Mouse (Mus musculus): ENCODE results near the gene Atg5. TPM values are rescaled to one million over a fixed set of nuclear protein-coding genes. Genes with fewer than 3 reads are reported as not detected.

The Atg5 gene
- polyA plus RNA-seq, 1 experiment from 2014 or later = 56.1 TPM

GRCm38 (mm10) chr10:44357316-44357715 lies 89.2 kb downstream of the Atg5 start:
- 53% methylated on average over 13 of the region's 13 CpGs for WGBS
- 0 out of 2 replicates have a peak, but pooled peaks cover 2% of the 10 kb centered on the region for H3K4me1 ChIP-seq (replicated peaks; ENCODE audit: control insufficient read depth, insufficient read depth, low read length)
- no peak for ATAC-seq
- H3K9ac ChIP-seq (replicated peaks; ENCODE audit: low read depth, low read length) = no peak overlapping the region
- no peaks in the 10 kb centered on the region for H3K9me3 ChIP-seq (ENCODE audit: control insufficient read depth, low read length)
- no peak overlapping the region for H3K4me3 ChIP-seq (replicated peaks; ENCODE audit: low read length)
- no peaks in the 10 kb centered on the region for H3K27me3 ChIP-seq (replicated peaks; ENCODE audit: control insufficient read depth, insufficient read depth, low read length)
- H3K27ac ChIP-seq (ENCODE audit: low read length) = no peak overlapping the region
- H3K36me3 ChIP-seq (ENCODE audit: control insufficient read depth, insufficient read depth) = no peaks in the 10 kb centered on the region
- H3K4me2 ChIP-seq (ENCODE audit: low read length) = no peak overlapping the region

DNA sequence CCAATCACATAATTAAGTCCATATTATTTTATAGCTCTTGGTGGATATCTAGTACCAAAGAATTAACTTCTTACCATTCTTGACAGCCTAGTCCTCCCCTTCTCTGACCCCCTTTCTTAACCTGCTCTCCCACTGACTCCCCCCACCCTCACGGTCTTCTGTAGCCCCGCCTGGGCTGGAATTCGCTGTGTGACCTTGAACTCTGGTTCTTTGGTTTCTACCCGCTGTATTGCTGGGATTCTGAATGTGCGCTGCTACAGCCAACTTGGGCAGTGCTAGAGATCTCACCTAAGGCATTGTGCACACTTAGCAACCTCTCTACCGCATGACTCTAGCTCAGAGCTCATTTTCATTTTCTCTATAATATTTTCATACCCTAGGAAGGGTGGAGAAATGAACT lies 90.7 kb downstream of the Atg5 start:
- H3K4me3 ChIP-seq (replicated peaks; ENCODE audit: low read length) = no peak overlapping the region
- no peak for ATAC-seq
- no peak overlapping the region for H3K27ac ChIP-seq (ENCODE audit: low read length)
- H3K9me3 ChIP-seq (ENCODE audit: control insufficient read depth, low read length) = no peaks in the 10 kb centered on the region
- no peaks in the 10 kb centered on the region for H3K36me3 ChIP-seq (ENCODE audit: control insufficient read depth, insufficient read depth)
- 0 out of 2 replicates have a peak, but pooled peaks cover 2% of the 10 kb centered on the region for H3K4me1 ChIP-seq (replicated peaks; ENCODE audit: control insufficient read depth, insufficient read depth, low read length)
- no peak overlapping the region for H3K4me2 ChIP-seq (ENCODE audit: low read length)
- H3K27me3 ChIP-seq (replicated peaks; ENCODE audit: control insufficient read depth, insufficient read depth, low read length) = no peaks in the 10 kb centered on the region
- no peak overlapping the region for H3K9ac ChIP-seq (replicated peaks; ENCODE audit: low read depth, low read length)
- WGBS = 91% methylated on average over 6 of the region's 6 CpGs

DNA sequence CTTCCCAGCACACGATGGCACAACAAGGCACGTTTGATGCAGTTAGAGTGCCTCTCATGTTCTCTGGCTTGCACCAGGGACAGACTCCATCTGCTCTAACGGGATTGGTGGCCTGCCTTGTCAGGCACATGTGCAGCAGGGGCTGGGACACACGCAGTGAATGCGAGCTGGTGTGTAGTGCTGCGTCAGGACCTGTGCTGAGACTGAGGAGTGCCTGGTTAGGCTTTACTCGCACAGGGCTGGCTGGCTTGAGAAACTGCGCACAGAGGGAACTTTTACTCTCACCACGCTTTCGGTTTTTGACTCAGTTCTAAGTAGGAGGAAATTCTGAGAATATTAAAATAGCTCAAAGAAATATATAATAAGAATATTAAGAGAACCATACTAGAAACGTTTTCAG lies 92.5 kb downstream of the Atg5 start:
- no peaks in the 10 kb centered on the region for H3K27me3 ChIP-seq (replicated peaks; ENCODE audit: control insufficient read depth, insufficient read depth, low read length)
- H3K9ac ChIP-seq (replicated peaks; ENCODE audit: low read depth, low read length) = no peak overlapping the region
- WGBS = 78% methylated on average over 11 of the region's 11 CpGs
- H3K4me2 ChIP-seq (ENCODE audit: low read length) = no peak overlapping the region
- H3K27ac ChIP-seq (ENCODE audit: low read length) = no peak overlapping the region
- 0 out of 2 replicates have a peak, but pooled peaks cover 2% of the 10 kb centered on the region for H3K4me1 ChIP-seq (replicated peaks; ENCODE audit: control insufficient read depth, insufficient read depth, low read length)
- no peaks in the 10 kb centered on the region for H3K9me3 ChIP-seq (ENCODE audit: control insufficient read depth, low read length)
- no peaks in the 10 kb centered on the region for H3K36me3 ChIP-seq (ENCODE audit: control insufficient read depth, insufficient read depth)
- peak; percentile 73 for ATAC-seq
- no peak overlapping the region for H3K4me3 ChIP-seq (replicated peaks; ENCODE audit: low read length)

DNA sequence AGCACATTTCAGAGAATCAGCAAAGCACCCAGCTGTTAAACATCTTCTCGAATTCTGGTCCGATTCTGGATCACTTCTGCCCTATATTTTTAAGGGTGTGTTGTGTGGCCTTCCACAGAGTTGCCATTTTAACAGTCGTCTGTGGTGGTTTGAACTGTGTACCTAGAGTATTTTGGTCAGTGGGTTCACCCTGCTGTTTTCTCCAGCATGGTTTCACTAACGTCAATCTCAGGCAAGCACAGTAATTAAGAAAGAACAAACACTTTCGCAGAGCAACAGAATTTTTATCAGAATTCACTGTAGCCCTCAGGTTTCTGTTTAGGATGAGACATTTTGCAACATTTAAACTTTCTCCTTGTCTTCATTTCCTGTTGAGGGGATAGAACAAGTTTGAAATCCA lies 94.3 kb downstream of the Atg5 start:
- no peaks in the 10 kb centered on the region for H3K27me3 ChIP-seq (replicated peaks; ENCODE audit: control insufficient read depth, insufficient read depth, low read length)
- no peak overlapping the region for H3K27ac ChIP-seq (ENCODE audit: low read length)
- no peaks in the 10 kb centered on the region for H3K36me3 ChIP-seq (ENCODE audit: control insufficient read depth, insufficient read depth)
- no peak overlapping the region for H3K4me2 ChIP-seq (ENCODE audit: low read length)
- no peaks in the 10 kb centered on the region for H3K9me3 ChIP-seq (ENCODE audit: control insufficient read depth, low read length)
- ATAC-seq = no peak
- H3K4me1 ChIP-seq (replicated peaks; ENCODE audit: control insufficient read depth, insufficient read depth, low read length) = 0 out of 2 replicates have a peak, but pooled peaks cover 2% of the 10 kb centered on the region
- H3K4me3 ChIP-seq (replicated peaks; ENCODE audit: low read length) = no peak overlapping the region
- WGBS = 85% methylated on average over 5 of the region's 5 CpGs
- H3K9ac ChIP-seq (replicated peaks; ENCODE audit: low read depth, low read length) = no peak overlapping the region

DNA sequence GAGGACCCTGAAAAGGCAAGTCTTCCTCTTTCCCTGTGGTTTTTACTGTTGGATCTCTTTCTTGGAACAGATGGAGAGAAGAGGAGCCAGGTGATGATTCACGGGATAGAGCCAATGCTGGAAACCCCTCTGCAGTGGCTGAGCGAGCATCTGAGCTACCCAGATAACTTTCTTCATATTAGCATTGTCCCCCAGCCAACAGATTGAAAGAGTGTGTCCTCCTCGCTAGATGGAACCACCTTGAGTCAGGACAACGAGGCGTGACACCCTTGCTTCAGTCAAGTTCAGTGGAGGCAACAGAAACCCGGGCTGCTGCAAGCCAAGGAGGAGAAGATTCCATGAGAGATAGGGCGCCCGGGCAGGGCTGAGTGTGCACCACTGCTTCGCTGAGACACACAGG lies 94.7 kb downstream of the Atg5 start:
- H3K9ac ChIP-seq (replicated peaks; ENCODE audit: low read depth, low read length) = no peak overlapping the region
- WGBS = 79% methylated on average over 9 of the region's 9 CpGs
- no peak for ATAC-seq
- H3K27ac ChIP-seq (ENCODE audit: low read length) = no peak overlapping the region
- H3K4me3 ChIP-seq (replicated peaks; ENCODE audit: low read length) = no peak overlapping the region
- H3K27me3 ChIP-seq (replicated peaks; ENCODE audit: control insufficient read depth, insufficient read depth, low read length) = no peaks in the 10 kb centered on the region
- 0 out of 2 replicates have a peak, but pooled peaks cover 2% of the 10 kb centered on the region for H3K4me1 ChIP-seq (replicated peaks; ENCODE audit: control insufficient read depth, insufficient read depth, low read length)
- no peaks in the 10 kb centered on the region for H3K36me3 ChIP-seq (ENCODE audit: control insufficient read depth, insufficient read depth)
- H3K4me2 ChIP-seq (ENCODE audit: low read length) = no peak overlapping the region
- H3K9me3 ChIP-seq (ENCODE audit: control insufficient read depth, low read length) = no peaks in the 10 kb centered on the region

- H3K27me3 ChIP-seq (replicated peaks; ENCODE audit: control insufficient read depth, insufficient read depth, low read length) = no peaks in the 10 kb centered on the region
- H3K27ac ChIP-seq (ENCODE audit: low read length) = no peak overlapping the region
- no peaks in the 10 kb centered on the region for H3K4me1 ChIP-seq (replicated peaks; ENCODE audit: control insufficient read depth, insufficient read depth, low read length)
- H3K9ac ChIP-seq (replicated peaks; ENCODE audit: low read depth, low read length) = no peak overlapping the region
- H3K36me3 ChIP-seq (ENCODE audit: control insufficient read depth, insufficient read depth) = no peaks in the 10 kb centered on the region
- no peak overlapping the region for H3K4me2 ChIP-seq (ENCODE audit: low read length)
- no peak for ATAC-seq
- 90% methylated on average over 2 of the region's 2 CpGs for WGBS
- no peaks in the 10 kb centered on the region for H3K9me3 ChIP-seq (ENCODE audit: control insufficient read depth, low read length)
- no peak overlapping the region for H3K4me3 ChIP-seq (replicated peaks; ENCODE audit: low read length)
Measured at GRCm38 (mm10) chr10:44366186-44366585, 98.0 kb downstream of the Atg5 start.

- WGBS = 88% methylated on average over 12 of the region's 12 CpGs
- Histone ChIP-seq H3K27me3 (replicated peaks; ENCODE audit: control insufficient read depth, insufficient read depth, low read length) (no peaks in the 10 kb centered on the region), H3K27ac (ENCODE audit: low read length) (no peak overlapping the region), H3K4me2 (ENCODE audit: low read length) (no peak overlapping the region), H3K9ac (replicated peaks; ENCODE audit: low read depth, low read length) (no peak overlapping the region), H3K9me3 (ENCODE audit: control insufficient read depth, low read length) (no peaks in the 10 kb centered on the region), H3K4me3 (replicated peaks; ENCODE audit: low read length) (no peak overlapping the region), H3K4me1 (replicated peaks; ENCODE audit: control insufficient read depth, insufficient read depth, low read length) (no peaks in the 10 kb centered on the region), H3K36me3 (ENCODE audit: control insufficient read depth, insufficient read depth) (no peaks in the 10 kb centered on the region)
- no peak for ATAC-seq
Measured at GRCm38 (mm10) chr10:44367043-44367442, 98.9 kb downstream of the Atg5 start.

GRCm38 (mm10) chr10:44368596-44368995 lies 100.4 kb downstream of the Atg5 start:
- WGBS = 69% methylated on average over 12 of the region's 13 CpGs
- no peak overlapping the region for H3K27ac ChIP-seq (ENCODE audit: low read length)
- no peaks in the 10 kb centered on the region for H3K36me3 ChIP-seq (ENCODE audit: control insufficient read depth, insufficient read depth)
- H3K4me1 ChIP-seq (replicated peaks; ENCODE audit: control insufficient read depth, insufficient read depth, low read length) = no peaks in the 10 kb centered on the region
- no peak for ATAC-seq
- no peak overlapping the region for H3K9ac ChIP-seq (replicated peaks; ENCODE audit: low read depth, low read length)
- no peaks in the 10 kb centered on the region for H3K27me3 ChIP-seq (replicated peaks; ENCODE audit: control insufficient read depth, insufficient read depth, low read length)
- no peaks in the 10 kb centered on the region for H3K9me3 ChIP-seq (ENCODE audit: control insufficient read depth, low read length)
- no peak overlapping the region for H3K4me3 ChIP-seq (replicated peaks; ENCODE audit: low read length)
- no peak overlapping the region for H3K4me2 ChIP-seq (ENCODE audit: low read length)

GRCm38 (mm10) chr10:44370666-44371065 lies 102.5 kb downstream of the Atg5 start:
- H3K4me1 ChIP-seq (replicated peaks; ENCODE audit: control insufficient read depth, insufficient read depth, low read length) = no peaks in the 10 kb centered on the region
- ATAC-seq = no peak
- no peaks in the 10 kb centered on the region for H3K27me3 ChIP-seq (replicated peaks; ENCODE audit: control insufficient read depth, insufficient read depth, low read length)
- H3K36me3 ChIP-seq (ENCODE audit: control insufficient read depth, insufficient read depth) = no peaks in the 10 kb centered on the region
- H3K27ac ChIP-seq (ENCODE audit: low read length) = no peak overlapping the region
- H3K9me3 ChIP-seq (ENCODE audit: control insufficient read depth, low read length) = no peaks in the 10 kb centered on the region
- whole genome bisulfite sequencing = 69% methylated on average over 6 of the region's 6 CpGs
- no peak overlapping the region for H3K9ac ChIP-seq (replicated peaks; ENCODE audit: low read depth, low read length)
- no peak overlapping the region for H3K4me2 ChIP-seq (ENCODE audit: low read length)
- H3K4me3 ChIP-seq (replicated peaks; ENCODE audit: low read length) = no peak overlapping the region

DNA sequence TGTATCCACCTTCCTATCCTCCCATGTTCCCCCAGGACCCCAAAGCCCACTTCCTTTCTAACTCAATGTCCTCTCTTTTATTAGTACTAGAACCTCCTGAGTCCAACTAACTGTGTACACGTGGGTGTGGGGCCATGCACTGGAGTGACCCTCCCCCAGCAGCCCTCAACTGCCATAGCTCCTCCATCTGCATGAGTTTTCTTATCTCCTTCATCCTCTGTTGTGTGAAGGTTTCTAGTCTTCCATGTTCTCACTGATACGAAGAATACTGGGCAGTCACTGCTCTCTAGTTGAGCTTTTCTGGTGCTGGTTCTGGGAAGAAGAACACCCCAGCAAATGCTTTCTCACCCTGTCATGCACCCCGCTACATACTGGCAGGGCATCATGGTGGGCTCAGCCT lies 104.1 kb downstream of the Atg5 start:
- WGBS = 94% methylated on average over 3 of the region's 3 CpGs
- no peak for ATAC-seq

More for the DNA sequence above, 104.1 kb downstream of the Atg5 start:
- Histone ChIP-seq H3K9ac (replicated peaks; ENCODE audit: low read depth, low read length) (no peak overlapping the region), H3K4me3 (replicated peaks; ENCODE audit: low read length) (no peak overlapping the region), H3K9me3 (ENCODE audit: control insufficient read depth, low read length) (no peaks in the 10 kb centered on the region), H3K4me1 (replicated peaks; ENCODE audit: control insufficient read depth, insufficient read depth, low read length) (no peaks in the 10 kb centered on the region), H3K27me3 (replicated peaks; ENCODE audit: control insufficient read depth, insufficient read depth, low read length) (no peaks in the 10 kb centered on the region), H3K4me2 (ENCODE audit: low read length) (no peak overlapping the region), H3K27ac (ENCODE audit: low read length) (no peak overlapping the region), H3K36me3 (ENCODE audit: control insufficient read depth, insufficient read depth) (no peaks in the 10 kb centered on the region)

All from forebrain, embryonic 16.5 days (tissue).